Mouse (Mus musculus): Measurements from ENCODE around the gene Cntfr.

Gene Cntfr

GRCm38 (mm10) chr4:41614156-41614555, 82.7 kb downstream of the Cntfr start:
- peak in 1 of 2 experiments; percentile 92 for DNase-seq (ENCODE audit: low spot score in 2 of 2)

DNA sequence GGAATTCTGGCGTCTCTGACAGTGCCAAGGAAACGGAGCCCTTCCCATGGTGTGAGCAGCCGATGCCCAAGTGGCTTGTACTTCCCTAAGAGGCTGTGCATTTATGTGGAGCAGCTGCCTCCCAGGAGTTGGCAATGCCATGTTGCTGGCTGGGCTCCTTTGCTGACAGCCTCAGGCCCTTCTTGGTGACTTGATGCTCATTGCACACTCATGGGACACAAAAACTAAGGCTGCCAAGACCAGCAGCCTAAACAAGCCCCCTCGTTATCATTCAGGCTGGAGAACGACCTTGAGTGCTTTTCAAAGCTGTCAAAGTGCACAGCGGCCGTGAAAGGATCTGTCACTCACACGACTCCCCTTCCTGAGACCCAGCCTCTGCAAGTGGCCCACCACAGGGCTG, 84.7 kb downstream of the Cntfr start:
- no peak for DNase-seq (ENCODE audit: low spot score in 2 of 2)

GRCm38 (mm10) chr4:41610594-41610980, 86.3 kb downstream of the Cntfr start:
- DNase-seq (ENCODE audit: low spot score in 2 of 2): no peak

DNA sequence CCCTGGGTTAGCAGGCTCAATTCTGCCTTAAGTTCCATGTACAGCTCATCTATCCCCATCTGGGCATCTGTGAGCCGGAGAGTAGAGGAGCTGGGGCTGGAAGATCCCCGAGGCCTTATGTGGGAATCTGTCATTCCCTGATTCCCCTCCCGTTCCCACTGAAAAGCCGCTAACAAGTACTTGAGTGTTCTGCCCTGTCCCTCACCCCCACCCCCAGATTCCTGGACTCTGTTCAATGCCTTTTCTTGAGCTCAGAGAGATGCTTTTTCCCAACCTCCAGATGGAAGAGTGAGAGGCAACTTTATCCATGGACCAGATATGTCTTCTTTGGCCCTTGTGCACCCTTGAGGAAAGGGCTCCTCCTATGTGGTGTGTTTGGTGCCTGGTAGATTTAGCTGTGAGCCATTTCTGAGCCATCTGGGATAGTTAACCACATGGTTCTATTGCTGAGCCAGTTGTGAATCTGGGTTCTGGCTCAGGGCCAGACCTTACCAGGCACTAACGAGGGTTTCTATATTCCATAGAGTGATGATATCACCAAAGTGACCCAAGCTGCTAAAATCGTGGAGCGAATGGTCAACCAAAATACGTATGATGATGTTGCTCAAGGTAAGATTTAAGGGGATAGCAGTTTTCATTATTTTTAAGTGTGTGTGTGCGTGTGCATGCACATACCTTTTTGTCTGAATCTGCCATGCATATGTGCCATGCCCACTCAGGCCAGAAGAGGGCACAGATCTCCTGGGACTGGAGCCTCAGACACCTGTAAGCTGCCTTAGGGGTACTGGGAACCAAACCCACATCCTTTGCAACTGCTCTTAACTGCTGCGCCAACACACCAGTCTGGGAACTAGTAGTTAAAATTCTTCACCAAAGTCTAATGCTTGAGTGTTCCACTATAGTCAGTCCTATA, 87.0 kb downstream of the Cntfr start:
- DNase-seq (ENCODE audit: low spot score in 2 of 2): no peak

Measured in left cerebral cortex, adult 9 months (tissue).